Mouse (Mus musculus) small intestine, adult 2 months (tissue): ENCODE results near the gene Camkk2. TPM values are rescaled to one million over a fixed set of nuclear protein-coding genes. Genes with fewer than 3 reads are reported as not detected.

Source experiments
- H3K27ac ChIP-seq: fragments of 200-500 bp; 2 replicates; pipeline ENCODE4 v1.5.1; 2012; ENCODE audit warnings: low read depth, low read length, control low read depth, inconsistent platforms; ENCODE audit not compliant: insufficient read depth
- H3K27me3 ChIP-seq: fragments of 200-500 bp; 2 replicates; pipeline ENCODE4 v1.6.1; 2012; ENCODE audit warnings: mild to moderate bottlenecking, moderate library complexity, low read length, inconsistent platforms; ENCODE audit not compliant: control insufficient read depth, insufficient read depth
- H3K36me3 ChIP-seq: fragments of 200-500 bp; 2 replicates; pipeline ENCODE4 v1.6.1; 2012; ENCODE audit warnings: mild to moderate bottlenecking, low read length, control low read depth, inconsistent platforms; ENCODE audit not compliant: control insufficient read depth, insufficient read depth
- H3K4me1 ChIP-seq: fragments of 200-500 bp; 2 replicates; pipeline ENCODE4 v1.6.1; 2012; ENCODE audit warnings: low read length, inconsistent platforms, mixed read lengths; ENCODE audit not compliant: control insufficient read depth, insufficient read depth, insufficient read length
- H3K4me3 ChIP-seq: fragments of 200-500 bp; 2 replicates; pipeline ENCODE4 v1.5.1; 2012; ENCODE audit warnings: low read depth, mild to moderate bottlenecking, control low read depth, inconsistent platforms, low read length, moderate library complexity
- CTCF ChIP-seq: fragments of 200-500 bp; IDR thresholded peaks from 2 replicates; pipeline ENCODE4 v1.5.1; 2012; ENCODE audit warnings: low read depth, mild to moderate bottlenecking, control low read depth, inconsistent platforms, low read length, moderate library complexity, mixed read lengths; ENCODE audit not compliant: insufficient replicate concordance, insufficient read length; ENCODE audit errors: extremely low read depth
- POLR2A ChIP-seq: fragments of 200-500 bp; IDR thresholded peaks from 2 replicates; pipeline ENCODE4 v1.6.1; 2012; ENCODE audit warnings: low read depth, mild to moderate bottlenecking, control low read depth, inconsistent platforms, low read length, moderate library complexity
- WGBS: fragments of 180-500 bp; shearing (Covaris S2); methylation state at CpG from one replicate; pipeline ENCODE4 v1.1.7; 2018; 5-methylcytosine and 5-hydroxymethylcytosine counted together
- polyA plus RNA-seq: library from polyadenylated mRNA; depleted of rRNA; stranded (reverse); fragments of >200 nt; gene quantifications from 2 replicates; pipeline ENCODE4 v1.2.3, GENCODE M21; 2012

Gene Camkk2
- polyA plus RNA-seq, 1 experiment, result 6.8 TPM

- no peak overlapping the region for H3K27ac ChIP-seq
- no peaks in the 10 kb centered on the region for H3K36me3 ChIP-seq
- H3K4me1 ChIP-seq, result peaks cover 2% of the 10 kb centered on the region; the same call in 1 of the 2 replicates
- TF ChIP-seq CTCF (no peak), POLR2A (no peak)
- peaks cover 7% of the 10 kb centered on the region for H3K27me3 ChIP-seq
- no peak overlapping the region for H3K4me3 ChIP-seq
- WGBS, result 87% methylated on average over 19 of the region's 19 CpGs
These were observed 1.7 kb upstream of the Camkk2 start for GRCm38 (mm10) chr5:122780791-122781432.

- Histone ChIP-seq H3K27ac (no peak overlapping the region), H3K36me3 (no peaks in the 10 kb centered on the region), H3K4me3 (peak overlapping the region; percentile 96), H3K27me3 (peaks cover 7% of the 10 kb centered on the region), H3K4me1 (peaks cover 7% of the 10 kb centered on the region)
- TF ChIP-seq CTCF (no peak), POLR2A (no peak)
- 7% methylated on average over 54 of the region's 55 CpGs for WGBS
These were observed 680 bp downstream of the Camkk2 start for GRCm38 (mm10) chr5:122778231-122779226.

DNA sequence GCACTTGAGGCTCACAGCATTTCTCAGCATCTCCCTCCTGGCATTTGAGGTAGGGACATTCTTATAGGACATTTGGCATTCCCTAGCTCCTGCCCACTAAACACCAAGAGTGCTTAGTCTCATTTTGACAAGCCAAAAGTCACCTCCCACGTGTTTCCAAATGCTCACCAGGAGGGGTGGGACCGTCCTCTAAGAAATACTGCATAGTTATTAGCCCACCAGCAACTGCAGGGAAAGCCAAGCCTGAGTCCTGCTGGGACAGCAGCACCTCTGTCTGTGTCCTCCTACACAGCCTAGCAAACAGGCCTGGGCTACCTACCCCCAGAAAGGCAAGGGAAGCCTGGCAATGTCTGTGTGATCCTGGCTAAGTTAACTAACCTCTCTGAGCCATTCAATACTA lies 1.9 kb downstream of the Camkk2 start:
- Histone ChIP-seq H3K36me3 (no peaks in the 10 kb centered on the region), H3K27me3 (peaks cover 7% of the 10 kb centered on the region), H3K4me1 (peaks cover 7% of the 10 kb centered on the region), H3K27ac (no peak overlapping the region), H3K4me3 (no peak overlapping the region)
- TF ChIP-seq CTCF (no peak), POLR2A (no peak)
- WGBS, result 78% methylated on average over 2 of the region's 2 CpGs

GRCm38 (mm10) chr5:122775646-122776286 lies 3.4 kb downstream of the Camkk2 start:
- Histone ChIP-seq H3K36me3 (no peaks in the 10 kb centered on the region), H3K4me1 (peaks cover 10% of the 10 kb centered on the region), H3K27ac (no peak overlapping the region), H3K4me3 (peak overlapping the region; percentile 46), H3K27me3 (peaks cover 7% of the 10 kb centered on the region)
- TF ChIP-seq CTCF (no peak), POLR2A (no peak)
- WGBS, result 54% methylated on average over 14 of the region's 14 CpGs

DNA sequence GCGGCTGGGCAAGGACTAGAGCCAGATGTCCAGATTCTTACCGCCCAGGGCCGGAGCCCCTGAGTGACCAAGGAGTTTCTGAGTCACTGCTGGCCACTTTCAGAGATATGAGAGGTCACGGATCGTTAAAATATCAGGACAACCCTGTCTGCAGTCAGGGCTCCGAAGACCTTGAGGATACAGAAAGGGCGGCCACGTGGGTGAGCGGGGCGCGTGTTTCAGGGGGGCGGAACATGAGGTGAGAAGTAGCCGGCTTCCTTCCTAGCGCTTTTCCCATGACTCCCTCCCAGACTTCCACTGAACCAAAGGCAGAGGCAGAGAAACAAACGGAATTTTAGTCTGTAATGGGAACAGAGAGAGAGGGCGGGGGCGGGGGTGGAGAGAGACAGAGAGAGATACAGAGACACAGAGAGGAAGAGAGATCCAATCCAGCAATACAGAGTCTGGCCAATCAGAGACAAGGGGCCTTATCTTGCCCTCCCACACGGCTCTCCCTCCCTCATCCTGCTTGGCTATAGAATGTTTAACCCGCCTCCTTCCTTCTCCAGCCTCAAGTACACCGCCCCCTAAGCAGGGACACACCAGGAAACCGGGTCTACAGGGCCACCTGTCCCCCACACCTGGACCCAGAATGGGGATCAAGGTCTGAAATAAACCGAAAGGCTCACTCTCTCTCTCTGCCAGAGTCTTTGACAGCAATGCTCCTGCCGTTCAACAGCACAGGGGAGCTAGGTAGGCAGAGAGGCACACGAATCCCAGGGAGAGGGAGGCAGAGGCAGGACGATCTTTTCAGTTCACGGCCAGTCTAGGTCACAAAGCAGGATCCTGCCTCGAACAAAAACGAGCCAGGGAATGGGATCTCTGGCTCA lies 4.2 kb downstream of the Camkk2 start:
- TF ChIP-seq CTCF, result no peak
- TF ChIP-seq POLR2A, result no peak
- peak overlapping the region; percentile 46 for H3K4me3 ChIP-seq
- no peaks in the 10 kb centered on the region for H3K36me3 ChIP-seq
- WGBS, result 49% methylated on average over 28 of the region's 28 CpGs
- H3K27me3 ChIP-seq, result peaks cover 7% of the 10 kb centered on the region
- H3K27ac ChIP-seq, result no peak overlapping the region
- peaks cover 12% of the 10 kb centered on the region for H3K4me1 ChIP-seq

- H3K36me3 ChIP-seq, result no peaks in the 10 kb centered on the region
- H3K4me3 ChIP-seq, result no peak overlapping the region
- TF ChIP-seq CTCF (no peak), POLR2A (no peak)
- H3K4me1 ChIP-seq, result peaks cover 10% of the 10 kb centered on the region
- H3K27ac ChIP-seq, result no peak overlapping the region
- H3K27me3 ChIP-seq, result peaks cover 3% of the 10 kb centered on the region; the same call in 1 of the 2 replicates
- WGBS, result 77% methylated on average over 11 of the region's 11 CpGs
These were observed 5.5 kb downstream of the Camkk2 start for GRCm38 (mm10) chr5:122773756-122774155.
